Mouse (Mus musculus) naive thymus-derived CD4-positive, alpha-beta T cell, adult 5 months (primary cell): Measurements from ENCODE around the gene Klhl10. TPM values are rescaled to one million over a fixed set of nuclear protein-coding genes. Genes with fewer than 3 reads are reported as not detected.

Source experiments
- polyA plus RNA-seq: library from polyadenylated mRNA; unstranded; fragments of 100-300 nt; shearing (Covaris generic); gene quantifications from one replicate; pipeline ENCODE4 v1.2.1, GENCODE M21; 2017

The Klhl10 gene
- not detected for polyA plus RNA-seq

GRCm38 (mm10) chr11:100441797-100442196, at the start of gene Klhl10, which contains the start of gene Nt5c3b:
Gene Klhl10 (plus strand): TSS chr11:100441917.
Gene Nt5c3b (minus strand): TSS chr11:100441808.

GRCm38 (mm10) chr11:100397600-100398389, 43.9 kb upstream of the Klhl10 start, which contains the start of gene Jup:
Gene Jup (minus strand): TSS chr11:100397763.

DNA sequence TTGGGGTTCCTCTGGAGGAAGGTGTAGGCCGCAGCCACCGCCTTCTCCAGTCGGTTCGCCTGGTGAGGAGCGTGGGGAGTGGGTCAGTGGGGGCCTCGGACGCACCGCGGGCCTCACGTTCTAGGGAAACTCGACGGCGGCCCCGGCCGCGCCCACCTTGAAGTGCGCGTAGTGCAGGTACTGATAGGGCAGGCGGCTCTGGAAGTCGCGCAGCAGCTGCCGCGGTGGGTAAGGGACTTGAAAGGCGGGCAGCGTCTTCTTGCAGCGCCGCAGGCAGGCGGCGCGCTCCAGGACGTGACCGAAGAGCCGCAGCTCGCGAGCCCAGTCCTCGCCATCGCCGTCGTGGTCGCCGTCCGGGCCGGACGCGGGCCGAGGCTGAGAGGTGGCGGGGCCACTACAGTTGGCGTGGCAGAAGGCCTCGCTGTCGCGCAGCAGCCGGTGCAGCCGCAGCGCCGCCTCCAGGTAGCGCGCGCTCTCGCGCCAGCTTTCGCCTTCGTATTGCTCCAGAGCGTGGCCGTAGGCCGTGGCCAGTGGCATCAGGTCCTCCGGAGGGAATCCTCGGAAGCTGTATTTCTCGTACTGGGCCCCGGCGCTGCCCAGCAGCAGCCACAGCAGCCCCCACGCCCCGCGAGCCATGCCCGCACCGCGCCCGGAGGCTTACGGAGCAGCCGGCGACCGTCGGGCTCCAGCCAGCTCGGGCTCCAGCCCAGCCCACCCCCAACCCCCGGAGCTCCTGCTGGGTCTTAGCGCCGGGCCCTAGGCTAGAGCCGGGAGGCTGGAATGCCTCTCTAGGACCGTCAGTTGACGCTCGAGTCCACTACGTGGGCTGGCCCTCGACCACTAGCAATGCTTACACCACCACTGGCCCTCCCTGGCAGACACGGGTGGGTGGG, 27.4 kb upstream of the Klhl10 start, which contains the start of gene P3h4:
Gene P3h4, minus strand, starts transcription at position 816 of the 893 bp plus-strand sequence.

DNA sequence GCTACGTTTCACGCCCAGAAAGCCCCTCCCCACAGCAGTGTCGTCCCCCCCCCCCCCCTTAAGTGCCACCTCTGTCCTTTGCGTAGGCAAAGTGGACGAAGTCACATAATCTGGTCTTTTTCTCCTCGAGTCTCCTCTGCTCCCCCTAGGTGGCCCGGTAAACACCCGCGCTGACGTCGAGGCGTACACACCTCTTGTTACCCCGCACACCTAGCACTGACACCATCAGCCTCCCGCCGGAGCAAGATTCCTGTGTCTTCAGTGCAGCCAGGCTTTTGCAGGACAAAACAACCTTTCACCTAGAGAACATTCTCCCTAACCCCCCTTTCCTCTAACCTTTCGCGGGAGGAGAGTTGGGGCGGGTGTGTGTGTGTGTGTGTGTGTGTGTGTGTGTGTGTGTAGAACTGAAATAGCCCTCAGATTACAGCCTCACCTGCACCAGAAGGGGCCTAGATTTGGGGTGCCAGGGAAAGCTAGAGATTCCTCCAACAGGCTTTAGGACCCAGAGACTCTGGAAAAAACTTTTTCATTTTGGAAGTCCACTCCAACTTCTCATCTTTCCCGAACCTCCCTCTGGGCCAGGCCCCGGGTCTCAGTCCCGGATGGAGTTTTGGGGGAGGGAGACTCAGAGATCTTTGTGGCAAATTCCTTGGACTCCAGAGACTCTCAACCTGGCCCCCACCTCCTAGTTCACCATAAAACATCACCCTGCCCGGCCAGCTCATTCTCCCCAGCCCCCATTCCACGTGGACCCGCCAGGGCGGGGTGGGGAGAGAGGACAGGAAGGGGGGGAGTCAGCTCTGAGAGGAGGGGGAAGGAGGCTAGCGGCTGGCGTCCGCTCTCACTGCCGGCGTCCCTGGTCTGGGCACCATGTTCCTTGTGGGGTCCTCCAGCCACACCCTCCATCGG, 26.5 kb upstream of the Klhl10 start, which contains the start of gene Fkbp10:
Gene Fkbp10, plus strand, starts transcription at position 784 of the 909 bp plus-strand sequence.

DNA sequence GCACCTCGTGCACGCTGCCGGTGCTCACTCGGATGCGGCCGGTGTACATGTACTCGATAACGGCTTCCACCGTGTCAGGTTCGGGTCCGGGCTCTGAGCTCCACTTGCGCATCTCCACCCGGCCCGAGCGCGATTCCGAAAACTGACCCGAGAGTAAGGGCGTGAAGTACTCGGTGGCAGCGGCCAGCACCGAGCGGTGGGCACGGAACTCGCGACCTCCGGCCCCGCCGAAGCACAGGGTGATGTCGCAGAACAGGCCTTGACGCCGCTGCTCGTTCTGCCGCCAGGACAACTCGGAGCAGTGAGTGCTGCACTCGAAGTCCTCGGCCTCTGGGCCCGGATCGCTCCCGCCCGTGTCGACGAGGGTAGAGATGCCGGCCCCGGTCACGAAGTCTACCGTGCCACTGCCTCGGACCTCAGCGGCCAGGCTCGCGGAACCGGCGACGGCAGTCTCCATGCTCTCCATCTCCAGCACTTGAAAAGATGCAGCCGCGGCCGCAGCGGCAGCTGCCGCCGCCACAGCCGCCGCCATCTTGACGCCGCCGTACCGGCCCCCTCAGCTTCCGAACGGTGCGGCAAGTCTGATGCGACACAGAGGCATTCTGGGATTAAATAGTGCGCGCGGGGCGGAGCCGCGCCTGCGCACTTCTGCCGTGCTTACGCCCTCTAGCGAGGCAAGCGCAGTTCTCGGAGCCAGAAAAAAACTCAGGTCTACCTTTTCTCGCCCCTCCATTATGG, 30.6 kb downstream of the Klhl10 start, which contains the start of gene Klhl11:
Gene Klhl11, minus strand, starts transcription at position 545 of the 738 bp plus-strand sequence.

Other genes starting within 250 kb of the Klhl10 start
- gene Krt9, start 248.7 kb upstream of the Klhl10 start, polyA plus RNA-seq = not detected
- not detected for gene Krt14, start 234.4 kb upstream of the Klhl10 start, polyA plus RNA-seq
- gene Krt16, start 193.0 kb upstream of the Klhl10 start, polyA plus RNA-seq = not detected
- not detected for gene Krt17, start 180.9 kb upstream of the Klhl10 start, polyA plus RNA-seq
- not detected for gene Krt42, start 172.0 kb upstream of the Klhl10 start, polyA plus RNA-seq
- 4,878 TPM for gene Eif1, start 122.0 kb upstream of the Klhl10 start, polyA plus RNA-seq
- not detected for gene Gast, start 107.5 kb upstream of the Klhl10 start, polyA plus RNA-seq
- not detected for gene Hap1, start 85.8 kb upstream of the Klhl10 start, polyA plus RNA-seq
- gene Jup, start 44.2 kb upstream of the Klhl10 start, polyA plus RNA-seq = 7.5 TPM
- not detected for gene P3h4, start 27.1 kb upstream of the Klhl10 start, polyA plus RNA-seq
- not detected for gene Fkbp10, start 26.2 kb upstream of the Klhl10 start, polyA plus RNA-seq
- gene Nt5c3b, start 109 bp upstream of the Klhl10 start, polyA plus RNA-seq = 116 TPM
- gene Klhl11, start 30.8 kb downstream of the Klhl10 start, polyA plus RNA-seq = 7.8 TPM
- gene Acly, start 86.1 kb downstream of the Klhl10 start, polyA plus RNA-seq = 165 TPM
- gene Ttc25, start 103.7 kb downstream of the Klhl10 start, polyA plus RNA-seq = 0.16 TPM
- gene Cnp, start 133.0 kb downstream of the Klhl10 start, polyA plus RNA-seq = 156 TPM
- 12.4 TPM for gene Nkiras2, start 177.3 kb downstream of the Klhl10 start, polyA plus RNA-seq
- 631 TPM for gene Dnajc7, start 178.3 kb downstream of the Klhl10 start, polyA plus RNA-seq